Mouse (Mus musculus): ENCODE results near the gene Ogfod2. TPM values are rescaled to one million over a fixed set of nuclear protein-coding genes. Genes with fewer than 3 reads are reported as not detected.
A peak's percentile ranks its signal among the peaks of the same experiment; 100 is the strongest.

Ogfod2 gene
- polyA plus RNA-seq, 1 experiment: 9.6 TPM

DNA sequence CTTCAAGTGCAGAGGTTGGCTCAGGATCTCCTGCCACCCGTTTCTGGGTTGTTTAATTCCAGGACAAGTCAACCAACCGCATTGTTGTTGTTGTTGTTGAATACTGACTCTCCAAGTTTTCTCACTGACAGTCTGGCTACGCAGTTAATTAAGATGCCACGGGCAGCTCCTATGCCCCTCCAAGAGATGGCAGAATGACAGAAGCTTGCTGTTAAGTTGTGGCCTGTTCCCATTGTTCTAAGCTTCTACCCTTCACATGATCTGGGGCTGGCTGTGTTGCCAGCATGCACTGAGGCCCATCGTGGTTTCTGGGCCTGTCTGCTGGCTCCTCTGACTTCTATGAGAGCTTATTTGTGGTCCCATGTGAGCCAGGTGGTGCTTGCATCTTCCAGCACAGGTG, 22.2 kb downstream of the Ogfod2 start:
- no peak overlapping the region for H3K4me3 ChIP-seq (ENCODE audit: insufficient read depth, low read length)
- no peak for TF ChIP-seq CTCF (IDR thresholded peaks at IDR 0.05; ENCODE audit: borderline replicate concordance, insufficient read depth, low read length)
- no peak for TF ChIP-seq POLR2A (IDR thresholded peaks at IDR 0.05; ENCODE audit: low read depth, low read length)
- H3K4me1 ChIP-seq (ENCODE audit: control insufficient read depth, insufficient read depth, low read length): no peaks in the 10 kb centered on the region
- H3K27ac ChIP-seq (ENCODE audit: insufficient read depth, low read length): no peak overlapping the region

DNA sequence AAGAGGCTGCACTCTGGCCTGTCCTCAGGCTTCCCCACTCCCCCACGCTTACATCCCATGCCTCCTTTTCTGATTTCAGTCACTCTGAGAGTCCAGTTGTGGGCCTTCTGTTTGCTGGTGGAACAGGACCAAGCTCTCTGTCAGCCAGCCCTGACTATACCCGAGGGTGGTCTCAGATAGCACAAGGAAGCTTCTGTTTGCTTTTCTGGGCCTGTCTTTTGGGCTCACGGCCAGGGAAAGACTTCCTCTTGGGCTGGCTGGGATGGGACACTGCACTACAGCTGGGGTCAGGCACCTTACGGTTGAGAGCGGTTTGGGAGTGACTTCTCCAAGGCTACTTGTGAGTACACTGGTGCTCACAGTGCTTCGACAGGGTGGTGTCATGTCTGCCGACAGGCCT, 26.0 kb downstream of the Ogfod2 start:
- TF ChIP-seq POLR2A (IDR thresholded peaks at IDR 0.05; ENCODE audit: low read depth, low read length) (no peak), CTCF (IDR thresholded peaks at IDR 0.05; ENCODE audit: borderline replicate concordance, insufficient read depth, low read length) (no peak)
- no peak overlapping the region for H3K4me3 ChIP-seq (ENCODE audit: insufficient read depth, low read length)
- no peaks in the 10 kb centered on the region for H3K4me1 ChIP-seq (ENCODE audit: control insufficient read depth, insufficient read depth, low read length)
- H3K27ac ChIP-seq (ENCODE audit: insufficient read depth, low read length): no peak overlapping the region

DNA sequence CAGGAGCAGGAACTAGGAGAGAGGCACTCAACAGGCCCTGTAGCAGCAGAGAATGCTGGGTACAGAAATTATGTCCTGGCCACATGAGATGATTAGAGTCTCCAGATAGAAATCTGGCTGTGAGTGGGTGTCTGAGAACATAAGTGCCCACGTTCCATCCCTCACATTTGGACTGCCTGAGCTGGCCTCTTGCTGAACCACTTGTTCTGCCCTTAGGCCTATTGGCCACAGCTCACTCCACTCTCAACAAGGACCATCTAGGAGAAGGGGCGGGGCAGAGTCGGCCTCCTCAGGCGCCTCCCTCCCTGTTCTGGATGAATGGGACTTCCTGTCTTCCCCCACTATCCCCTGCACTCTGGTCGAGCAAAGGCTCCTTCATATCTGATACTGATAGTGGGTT, 36.9 kb downstream of the Ogfod2 start:
- H3K4me1 ChIP-seq (ENCODE audit: control insufficient read depth, insufficient read depth, low read length): 0 out of 2 replicates have a peak, but pooled peaks cover 2% of the 10 kb centered on the region
- H3K4me3 ChIP-seq (ENCODE audit: insufficient read depth, low read length): no peak overlapping the region
- H3K27ac ChIP-seq (ENCODE audit: insufficient read depth, low read length): no peak overlapping the region
- TF ChIP-seq POLR2A (IDR thresholded peaks at IDR 0.05; ENCODE audit: low read depth, low read length): no peak
- no peak for TF ChIP-seq CTCF (IDR thresholded peaks at IDR 0.05; ENCODE audit: borderline replicate concordance, insufficient read depth, low read length)

GRCm38 (mm10) chr5:124150895-124151294, 38.8 kb downstream of the Ogfod2 start:
- Histone ChIP-seq H3K4me1 (ENCODE audit: control insufficient read depth, insufficient read depth, low read length) (0 out of 2 replicates have a peak, but pooled peaks cover under 1% of the 10 kb centered on the region), H3K4me3 (ENCODE audit: insufficient read depth, low read length) (no peak overlapping the region), H3K27ac (ENCODE audit: insufficient read depth, low read length) (no peak overlapping the region)
- TF ChIP-seq CTCF (IDR thresholded peaks at IDR 0.05; ENCODE audit: borderline replicate concordance, insufficient read depth, low read length) (no peak), POLR2A (IDR thresholded peaks at IDR 0.05; ENCODE audit: low read depth, low read length) (no peak)

GRCm38 (mm10) chr5:124152734-124153133, 40.6 kb downstream of the Ogfod2 start:
- H3K4me1 ChIP-seq (ENCODE audit: control insufficient read depth, insufficient read depth, low read length): no peaks in the 10 kb centered on the region
- H3K27ac ChIP-seq (ENCODE audit: insufficient read depth, low read length): no peak overlapping the region
- TF ChIP-seq CTCF (IDR thresholded peaks at IDR 0.05; ENCODE audit: borderline replicate concordance, insufficient read depth, low read length) (no peak), POLR2A (IDR thresholded peaks at IDR 0.05; ENCODE audit: low read depth, low read length) (no peak)
- no peak overlapping the region for H3K4me3 ChIP-seq (ENCODE audit: insufficient read depth, low read length)

DNA sequence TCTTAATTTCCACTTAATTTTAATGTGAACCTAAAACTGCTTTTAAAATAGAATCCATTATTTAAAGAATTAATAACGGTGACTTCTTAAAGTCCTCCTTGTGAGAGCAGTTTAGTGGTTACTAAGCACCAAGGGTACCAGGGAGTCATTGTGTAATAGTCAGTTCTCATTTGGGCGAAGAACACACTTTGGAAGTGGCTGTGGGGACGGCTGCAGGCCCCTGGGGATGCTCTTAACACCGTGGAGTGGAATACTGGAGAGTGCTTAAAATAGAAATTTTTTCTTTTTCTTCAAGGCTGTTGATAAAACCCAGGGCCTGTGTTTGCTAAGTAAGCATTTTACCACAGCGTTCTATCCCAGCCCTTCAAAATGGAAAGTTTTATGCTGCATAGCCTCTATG, 43.8 kb downstream of the Ogfod2 start:
- no peak overlapping the region for H3K4me3 ChIP-seq (ENCODE audit: insufficient read depth, low read length)
- no peak for TF ChIP-seq CTCF (IDR thresholded peaks at IDR 0.05; ENCODE audit: borderline replicate concordance, insufficient read depth, low read length)
- no peak for TF ChIP-seq POLR2A (IDR thresholded peaks at IDR 0.05; ENCODE audit: low read depth, low read length)
- H3K27ac ChIP-seq (ENCODE audit: insufficient read depth, low read length): no peak overlapping the region
- no peaks in the 10 kb centered on the region for H3K4me1 ChIP-seq (ENCODE audit: control insufficient read depth, insufficient read depth, low read length)

DNA sequence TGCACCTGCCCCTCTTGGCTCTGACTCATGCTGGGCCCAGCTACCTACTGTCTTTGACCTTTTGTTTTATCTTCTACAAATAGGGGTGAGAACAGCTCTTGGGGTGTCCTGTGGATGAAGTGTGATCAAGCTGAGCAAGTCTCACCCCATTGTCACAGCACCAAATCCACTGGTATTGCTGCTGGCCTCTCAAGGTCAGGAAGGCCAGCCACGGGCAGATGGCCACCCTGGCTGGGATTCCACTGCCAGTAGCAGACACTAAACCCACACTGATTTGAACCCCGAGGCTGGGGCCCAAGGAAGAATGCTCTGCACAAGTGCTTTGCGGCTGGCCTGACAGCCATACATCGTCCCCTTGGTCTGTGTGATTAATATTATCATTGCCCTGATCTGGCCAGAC, 46.2 kb downstream of the Ogfod2 start:
- Histone ChIP-seq H3K4me1 (ENCODE audit: control insufficient read depth, insufficient read depth, low read length) (0 out of 2 replicates have a peak, but pooled peaks cover 2% of the 10 kb centered on the region), H3K4me3 (ENCODE audit: insufficient read depth, low read length) (no peak overlapping the region), H3K27ac (ENCODE audit: insufficient read depth, low read length) (no peak overlapping the region)
- TF ChIP-seq CTCF (IDR thresholded peaks at IDR 0.05; ENCODE audit: borderline replicate concordance, insufficient read depth, low read length): no peak
- TF ChIP-seq POLR2A (IDR thresholded peaks at IDR 0.05; ENCODE audit: low read depth, low read length): no peak

DNA sequence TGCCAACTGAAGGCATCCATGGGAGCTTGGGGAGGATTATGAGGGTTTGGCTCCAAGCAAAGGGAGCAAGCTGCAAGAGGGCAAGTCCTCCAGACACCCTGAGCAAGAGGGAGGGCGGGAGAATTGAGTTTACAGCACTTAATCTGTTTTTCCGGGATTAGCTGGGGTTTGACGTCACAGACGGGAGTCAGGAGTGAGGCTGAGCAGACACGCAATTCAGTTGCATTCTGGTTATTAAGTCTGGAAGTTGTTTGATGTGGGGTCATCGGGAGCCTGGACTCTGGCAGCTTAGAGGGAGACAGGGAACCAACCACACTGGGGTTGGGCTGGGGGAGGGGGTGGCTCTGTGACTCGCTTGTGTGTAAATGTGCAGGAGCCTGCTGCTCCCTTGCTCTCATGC, 47.4 kb downstream of the Ogfod2 start:
- H3K4me1 ChIP-seq (ENCODE audit: control insufficient read depth, insufficient read depth, low read length): peaks cover 9% of the 10 kb centered on the region
- no peak overlapping the region for H3K27ac ChIP-seq (ENCODE audit: insufficient read depth, low read length)
- TF ChIP-seq POLR2A (IDR thresholded peaks at IDR 0.05; ENCODE audit: low read depth, low read length): no peak
- no peak for TF ChIP-seq CTCF (IDR thresholded peaks at IDR 0.05; ENCODE audit: borderline replicate concordance, insufficient read depth, low read length)
- H3K4me3 ChIP-seq (ENCODE audit: insufficient read depth, low read length): no peak overlapping the region

DNA sequence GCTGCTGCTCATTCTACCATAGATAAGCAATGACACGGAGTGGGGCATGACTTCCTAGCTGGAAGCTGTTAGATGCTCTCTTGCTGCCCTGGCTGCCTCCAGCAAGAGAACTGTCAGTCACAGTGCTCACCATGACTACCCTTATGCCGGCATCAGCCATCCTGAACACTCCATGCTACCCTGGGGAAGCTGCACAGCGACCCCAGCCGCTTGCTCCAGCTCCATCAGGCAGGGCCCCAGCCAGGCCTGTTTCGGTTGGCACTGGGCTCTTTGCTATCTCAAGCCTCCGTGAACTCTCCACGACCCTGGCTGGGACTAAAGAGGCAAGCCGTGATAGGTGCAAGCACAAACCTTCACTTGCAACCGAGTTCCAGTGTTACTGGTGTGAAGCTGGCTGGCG, 49.7 kb downstream of the Ogfod2 start:
- Histone ChIP-seq H3K27ac (ENCODE audit: insufficient read depth, low read length) (no peak overlapping the region), H3K4me1 (ENCODE audit: control insufficient read depth, insufficient read depth, low read length) (peaks cover 28% of the 10 kb centered on the region), H3K4me3 (ENCODE audit: insufficient read depth, low read length) (no peak overlapping the region)
- TF ChIP-seq POLR2A (IDR thresholded peaks at IDR 0.05; ENCODE audit: low read depth, low read length) (no peak), CTCF (IDR thresholded peaks at IDR 0.05; ENCODE audit: borderline replicate concordance, insufficient read depth, low read length) (no peak)

DNA sequence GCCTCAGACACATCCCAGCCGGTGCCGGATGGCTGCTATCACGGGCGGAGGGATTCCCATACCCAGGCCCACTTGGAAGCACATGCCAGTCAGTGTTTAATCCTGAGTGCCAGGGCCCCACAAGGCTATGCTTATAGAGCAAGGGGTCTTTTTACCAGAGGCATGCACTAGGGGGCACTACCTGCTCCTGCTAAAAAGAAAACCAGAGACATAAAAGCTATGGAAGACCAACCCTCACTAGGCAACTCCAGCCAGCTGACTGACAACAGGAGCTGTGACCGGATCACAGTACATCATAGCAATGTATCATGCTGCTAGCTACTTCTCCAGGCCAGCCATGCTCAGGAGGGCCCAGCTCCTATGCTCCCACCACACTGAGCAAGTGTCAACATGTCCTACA, 50.5 kb downstream of the Ogfod2 start:
- Histone ChIP-seq H3K4me3 (ENCODE audit: insufficient read depth, low read length) (no peak overlapping the region), H3K27ac (ENCODE audit: insufficient read depth, low read length) (no peak overlapping the region), H3K4me1 (ENCODE audit: control insufficient read depth, insufficient read depth, low read length) (peaks cover 28% of the 10 kb centered on the region)
- TF ChIP-seq POLR2A (IDR thresholded peaks at IDR 0.05; ENCODE audit: low read depth, low read length) (no peak), CTCF (IDR thresholded peaks at IDR 0.05; ENCODE audit: borderline replicate concordance, insufficient read depth, low read length) (no peak)

DNA sequence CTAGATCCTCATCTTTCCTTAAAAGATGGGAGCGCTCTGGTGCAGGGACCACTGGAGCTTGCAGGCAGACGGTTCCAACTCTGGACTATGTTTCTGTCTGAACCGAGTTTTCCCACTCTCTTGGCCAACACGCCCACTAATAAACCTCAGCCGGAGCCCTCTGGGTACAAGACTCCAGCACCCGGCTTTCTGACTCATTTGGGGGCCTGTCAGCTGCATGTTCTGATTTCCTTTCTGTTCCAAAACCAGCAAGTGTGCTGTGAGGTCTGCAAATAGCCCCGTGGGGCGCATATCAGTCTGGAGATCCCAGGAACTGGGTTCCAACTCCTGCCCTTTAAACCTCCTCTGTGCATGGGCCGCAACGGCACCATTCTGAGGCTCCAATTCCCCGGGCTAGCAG, 51.3 kb downstream of the Ogfod2 start:
- H3K27ac ChIP-seq (ENCODE audit: insufficient read depth, low read length): peak overlapping the region; percentile 32
- H3K4me3 ChIP-seq (ENCODE audit: insufficient read depth, low read length): no peak overlapping the region
- TF ChIP-seq POLR2A (IDR thresholded peaks at IDR 0.05; ENCODE audit: low read depth, low read length) (no peak), CTCF (IDR thresholded peaks at IDR 0.05; ENCODE audit: borderline replicate concordance, insufficient read depth, low read length) (no peak)
- peaks cover 30% of the 10 kb centered on the region for H3K4me1 ChIP-seq (ENCODE audit: control insufficient read depth, insufficient read depth, low read length)

Other genes with a start within 250 kb of the Ogfod2 start
- gene Hcar2, start 246.8 kb upstream of the Ogfod2 start, polyA plus RNA-seq (2011; ENCODE audit: insufficient read length, low read depth, missing spikeins): not detected in 2 replicates
- gene Hcar1, start 232.3 kb upstream of the Ogfod2 start, polyA plus RNA-seq (2011; ENCODE audit: insufficient read length, low read depth, missing spikeins): 0.16 TPM in 1 of 2 replicates, not detected in the other
- 110 and 137 TPM in 2 replicates for gene Denr, start 205.1 kb upstream of the Ogfod2 start, polyA plus RNA-seq (2011; ENCODE audit: insufficient read length, low read depth, missing spikeins)
- 1.4 and 2.0 TPM in 2 replicates for gene Gm43518, start 184.9 kb upstream of the Ogfod2 start, polyA plus RNA-seq (2011; ENCODE audit: insufficient read length, low read depth, missing spikeins)
- gene Ccdc62, start 181.6 kb upstream of the Ogfod2 start, polyA plus RNA-seq (2011; ENCODE audit: insufficient read length, low read depth, missing spikeins): 3.1 and 8.0 TPM in 2 replicates
- gene Hip1r, start 138.7 kb upstream of the Ogfod2 start, polyA plus RNA-seq (2011; ENCODE audit: insufficient read length, low read depth, missing spikeins): 5.9 and 6.2 TPM in 2 replicates
- gene Vps37b, start 80.0 kb upstream of the Ogfod2 start, polyA plus RNA-seq (2011; ENCODE audit: insufficient read length, low read depth, missing spikeins): 12.6 and 13.1 TPM in 2 replicates
- 2.6 and 3.8 TPM in 2 replicates for gene Abcb9, start 16.5 kb upstream of the Ogfod2 start, polyA plus RNA-seq (2011; ENCODE audit: insufficient read length, low read depth, missing spikeins)
- 46.4 and 57.0 TPM in 2 replicates for gene Arl6ip4, start 3.8 kb downstream of the Ogfod2 start, polyA plus RNA-seq (2011; ENCODE audit: insufficient read length, low read depth, missing spikeins)
- 22.7 and 28.9 TPM in 2 replicates for gene Pitpnm2, start 137.5 kb downstream of the Ogfod2 start, polyA plus RNA-seq (2011; ENCODE audit: insufficient read length, low read depth, missing spikeins)
- 9.4 and 15.0 TPM in 2 replicates for gene Mphosph9, start 215.7 kb downstream of the Ogfod2 start, polyA plus RNA-seq (2011; ENCODE audit: insufficient read length, low read depth, missing spikeins)
- gene 2810006K23Rik, start 215.8 kb downstream of the Ogfod2 start, polyA plus RNA-seq (2011; ENCODE audit: insufficient read length, low read depth, missing spikeins): 11.8 and 12.9 TPM in 2 replicates

All from embryonic fibroblast, embryonic 13.5 days (primary cell).